Mouse (Mus musculus): ENCODE measurements around the gene Asb6.

GRCm38 (mm10) chr2:30777266-30777665 lies 52.9 kb downstream of the Asb6 start:
- TF ChIP-seq EP300 (IDR thresholded peaks at IDR 0.05; ENCODE audit: low read length) (no peak), CHD1 (IDR thresholded peaks at IDR 0.05; ENCODE audit: low read depth, low read length) (no peak), UBTF (IDR thresholded peaks at IDR 0.05; ENCODE audit: low read depth, low read length) (no peak), CTCF (conservative IDR thresholded peaks at IDR 0.05 in 1 of 2, IDR thresholded peaks at IDR 0.05 in 1 of 2; ENCODE audit: low read depth in 2 of 2, low read length in 2 of 2) (no peak), MAX (IDR thresholded peaks at IDR 0.05; ENCODE audit: low read length) (no peak), E2F4 (IDR thresholded peaks at IDR 0.05; ENCODE audit: insufficient replicate concordance, low read depth, low read length) (no peak)
